8 mouse cellular contexts compared by ENCODE assay signal in the genomic region with DNA sequence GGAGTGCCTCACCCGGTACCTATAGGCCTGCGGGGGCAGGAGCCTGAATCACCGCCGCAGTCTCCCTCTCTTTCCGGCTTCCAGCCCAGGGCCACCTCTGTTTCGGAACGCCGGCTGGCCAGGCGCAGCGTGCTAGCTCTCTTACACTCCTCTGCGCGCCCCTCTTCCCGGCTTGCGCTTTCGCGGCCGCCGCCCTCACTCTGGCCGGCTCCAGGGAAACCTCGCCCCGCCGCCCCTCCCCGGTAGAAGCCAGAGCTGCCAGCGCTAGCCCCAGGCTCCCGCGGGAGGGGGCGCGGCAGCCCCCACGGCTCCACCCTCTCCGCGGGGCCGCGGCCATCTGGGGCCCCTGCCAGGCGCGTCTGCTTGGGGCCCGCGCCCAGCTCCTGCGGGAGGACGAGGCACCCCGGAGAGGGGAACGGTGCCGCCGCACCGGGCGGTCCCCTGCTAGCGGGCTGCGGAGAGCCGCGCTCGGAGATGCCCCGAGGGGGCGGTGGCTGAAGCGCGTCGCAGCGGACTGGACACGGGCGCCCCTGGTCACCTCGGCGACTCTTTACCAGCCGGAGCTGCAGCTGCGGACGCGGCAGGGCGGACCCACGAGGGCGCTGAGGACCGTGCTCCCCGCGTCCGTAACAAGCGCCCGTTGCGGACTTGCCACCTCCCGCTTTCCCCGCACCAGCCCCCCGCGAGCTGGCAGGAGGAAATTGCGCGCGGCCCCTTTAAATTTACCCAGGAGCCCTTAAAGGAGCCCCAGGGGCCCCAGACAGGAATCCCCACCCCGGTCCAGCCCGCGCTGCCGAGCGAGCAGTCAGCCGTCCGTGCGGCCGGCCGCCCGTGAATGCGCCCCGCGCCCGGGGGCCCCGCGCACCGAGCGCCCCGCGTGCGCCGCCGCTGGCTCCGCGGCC. TPM values are rescaled to one million over a fixed set of nuclear protein-coding genes. Genes with fewer than 3 reads are reported as not detected.
DNase-seq lines count a peak whose midpoint lies in the region; ATAC-seq and TF ChIP-seq lines count a peak whose summit lies in the region.

A gene (plus strand): TSS at position 792 of the 902 bp plus-strand sequence.

- H3K9ac ChIP-seq in CH12.LX (ENCODE audit: insufficient read depth, low read depth): peak within 1 kb of the TSS; percentile 78
- peak within 1 kb of the TSS; percentile 99 for H3K9ac ChIP-seq in forebrain, embryonic 12.5 days
- peak within 1 kb of the TSS; percentile 98 for H3K9ac ChIP-seq in heart, embryonic 14.5 days (ENCODE audit: low read length)
- H3K9ac ChIP-seq in liver, embryonic 16.5 days (ENCODE audit: low read depth, low read length): peak within 1 kb of the TSS; percentile 75

- peaks cover 23% of the 10 kb centered on the region for H3K27me3 ChIP-seq in CH12.LX (replicated peaks)
- H3K27me3 ChIP-seq in forebrain, embryonic 12.5 days: peaks cover 5% of the 10 kb centered on the region; the same call in 1 of the 2 replicates
- no peaks in the 10 kb centered on the region for H3K27me3 ChIP-seq in heart, embryonic 14.5 days (ENCODE audit: control insufficient read depth, insufficient read depth, low read length)
- peaks cover 17% of the 10 kb centered on the region for H3K27me3 ChIP-seq in liver, embryonic 16.5 days (ENCODE audit: control insufficient read depth, insufficient read depth, low read depth, low read length)

- dilution Hi-C loops in CH12.LX (cut with MboI; ENCODE audit: extremely low pct_ligation_motif_present, extremely low pct_unique_long_range_greater_than_20kb, low sequenced_read_pairs): no loop called here

- peak; percentile 44; the same call in 1 of the 2 replicates for TF ChIP-seq POLR2A in CH12.LX (IDR thresholded peaks at IDR 0.05; ENCODE audit: low read depth, low read length)

- no peak for TF ChIP-seq CTCF in CH12.LX (conservative IDR thresholded peaks at IDR 0.05 in 1 of 2, IDR thresholded peaks at IDR 0.05 in 1 of 2; ENCODE audit: low read depth in 2 of 2, low read length in 2 of 2)

- peak within 1 kb of the TSS; percentile 77 to 96 (median 79) for H3K4me3 ChIP-seq in CH12.LX (replicated peaks in 1 of 3; ENCODE audit: low read depth in 2 of 3, low read length in 2 of 3, poor library complexity in 1 of 3)
- peak within 1 kb of the TSS; percentile 95 for H3K4me3 ChIP-seq in forebrain, embryonic 12.5 days (replicated peaks)
- peak within 1 kb of the TSS; percentile 80 to 84 for H3K4me3 ChIP-seq in heart, embryonic 14.5 days (ENCODE audit: control insufficient read depth in 1 of 2, insufficient read depth in 1 of 2, low read depth in 1 of 2, low read length in 2 of 2)
- peak within 1 kb of the TSS; percentile 77 for H3K4me3 ChIP-seq in liver, embryonic 16.5 days (ENCODE audit: low read depth, low read length)

- H3K36me3 ChIP-seq in CH12.LX (replicated peaks in 1 of 2; ENCODE audit: control insufficient read depth in 1 of 2, insufficient read depth in 1 of 2, low read length in 1 of 2): peaks cover 9% of the 10 kb centered on the region in 2 experiments
- peaks cover 23% of the 10 kb centered on the region for H3K36me3 ChIP-seq in forebrain, embryonic 12.5 days (replicated peaks)
- H3K36me3 ChIP-seq in heart, embryonic 14.5 days (ENCODE audit: control insufficient read depth, insufficient read depth, low read length): peaks cover 26% of the 10 kb centered on the region
- no peaks in the 10 kb centered on the region for H3K36me3 ChIP-seq in liver, embryonic 16.5 days (ENCODE audit: control insufficient read depth, insufficient read depth)

- peak; percentile 49 for DNase-seq in CH12.LX (ENCODE audit: extremely low read depth)
- DNase-seq in brain, adult 2 months (ENCODE audit: low read depth, low spot score): peak; percentile 76
- DNase-seq in kidney, postnatal 14 days: peak; percentile 87
- peak; percentile 80 for DNase-seq in thymus, postnatal 0 days (ENCODE audit: low spot score)

- in situ Hi-C loops in CH12.LX (cut with MboI; ENCODE audit: low pct_ligation_motif_present, low pct_unique_long_range_greater_than_20kb, low sequenced_read_pairs): loop anchor here (10.0 to 25.0 kb wide), 2 partner anchors 172 to 355 kb away; a partner anchor contains a TSS

- WGBS in forebrain, embryonic 12.5 days: under 1% methylated on average over 83 of the region's 107 CpGs
- under 1% methylated on average over 84 of the region's 107 CpGs for WGBS in heart, embryonic 14.5 days
- under 1% methylated on average over 100 of the region's 107 CpGs for WGBS in liver, embryonic 16.5 days (ENCODE audit: insufficient replicate concordance)

- no peak for TF ChIP-seq RAD21 in CH12.LX (IDR thresholded peaks at IDR 0.05; ENCODE audit: low read depth, low read length)

- no peak within 1 kb of the TSS for H3K27ac ChIP-seq in CH12.LX (ENCODE audit: insufficient read depth, low read depth)
- peak within 1 kb of the TSS; percentile 98 for H3K27ac ChIP-seq in forebrain, embryonic 12.5 days
- peak within 1 kb of the TSS; percentile 79 to 93 for H3K27ac ChIP-seq in heart, embryonic 14.5 days (replicated peaks in 1 of 2; ENCODE audit: control insufficient read depth in 1 of 2, insufficient read depth in 1 of 2, low read depth in 2 of 2, low read length in 2 of 2)
- H3K27ac ChIP-seq in liver, embryonic 16.5 days (ENCODE audit: low read length): peak within 1 kb of the TSS; percentile 42

- peaks cover 9% of the 10 kb centered on the region for H3K9me3 ChIP-seq in CH12.LX (replicated peaks; ENCODE audit: low read length)
- no peaks in the 10 kb centered on the region for H3K9me3 ChIP-seq in forebrain, embryonic 12.5 days
- no peaks in the 10 kb centered on the region for H3K9me3 ChIP-seq in heart, embryonic 14.5 days (ENCODE audit: control insufficient read depth, low read length)
- H3K9me3 ChIP-seq in liver, embryonic 16.5 days (replicated peaks; ENCODE audit: control insufficient read depth, low read length): no peaks in the 10 kb centered on the region

- peak; percentile 74 for ATAC-seq in forebrain, embryonic 12.5 days (ENCODE audit: low FRiP score)
- peak; percentile 75 for ATAC-seq in heart, embryonic 14.5 days (ENCODE audit: insufficient number of reproducible peaks, insufficient read depth, low FRiP score, low read depth)
- peak; percentile 67 for ATAC-seq in liver, embryonic 16.5 days (ENCODE audit: low read depth)
- 0 out of 2 replicates have a peak, but pooled peaks have one; percentile 7 for ATAC-seq in neutrophil, adult 5-6 weeks (ENCODE audit: extremely low read depth, insufficient number of reproducible peaks, low FRiP score, poor library complexity, severe bottlenecking)

- H3K4me1 ChIP-seq in CH12.LX (ENCODE audit: control insufficient read depth in 1 of 2, insufficient read depth in 2 of 2): peaks cover 11 to 39% of the 10 kb centered on the region in 2 experiments
- H3K4me1 ChIP-seq in forebrain, embryonic 12.5 days: peaks cover 46% of the 10 kb centered on the region
- peaks cover 28 to 46% of the 10 kb centered on the region in 2 experiments for H3K4me1 ChIP-seq in heart, embryonic 14.5 days (ENCODE audit: control insufficient read depth in 2 of 2, insufficient read depth in 2 of 2, low read length in 2 of 2)
- H3K4me1 ChIP-seq in liver, embryonic 16.5 days (ENCODE audit: control insufficient read depth, low read depth, low read length): peaks cover 35% of the 10 kb centered on the region

- H3K4me2 ChIP-seq in CH12.LX (ENCODE audit: insufficient read depth, low read depth, poor library complexity, severe bottlenecking): peak within 1 kb of the TSS; percentile 92
- H3K4me2 ChIP-seq in forebrain, embryonic 12.5 days: peak within 1 kb of the TSS; percentile 77
- H3K4me2 ChIP-seq in heart, embryonic 14.5 days (ENCODE audit: low read length): peak within 1 kb of the TSS; percentile 81
- peak within 1 kb of the TSS; percentile 92 for H3K4me2 ChIP-seq in liver, embryonic 16.5 days (ENCODE audit: low read depth, low read length)

- TF ChIP-seq EP300 in CH12.LX (IDR thresholded peaks at IDR 0.05; ENCODE audit: low read length): no peak

- peaks cover 13% of the 10 kb centered on the region for H3K79me2 ChIP-seq in CH12.LX (replicated peaks; ENCODE audit: control insufficient read depth, extremely low read depth, insufficient read depth, poor library complexity, severe bottlenecking)

TF ChIP-seq in CH12.LX, 34 proteins besides CTCF, POLR2A, EP300 and RAD21:
- 0 out of 2 replicates have a peak, but pooled peaks have one; percentile 13 for TF ChIP-seq TCF12 (IDR thresholded peaks at IDR 0.05; ENCODE audit: low read depth, low read length)
- no peak for TF ChIP-seq NRF1 (IDR thresholded peaks at IDR 0.05; ENCODE audit: low read depth, low read length)
- TF ChIP-seq KAT2A (IDR thresholded peaks at IDR 0.05; ENCODE audit: insufficient replicate concordance, low read length): no peak
- TF ChIP-seq PAX5 (IDR thresholded peaks at IDR 0.05; ENCODE audit: low read length): no peak
- TF ChIP-seq MAFK (IDR thresholded peaks at IDR 0.05; ENCODE audit: insufficient replicate concordance, low read length): no peak
- TF ChIP-seq ZKSCAN1 (IDR thresholded peaks at IDR 0.05; ENCODE audit: borderline replicate concordance, low read depth, low read length): no peak
- no peak for TF ChIP-seq ZC3H11A (IDR thresholded peaks at IDR 0.05; ENCODE audit: low read depth, low read length)
- TF ChIP-seq GABPA (IDR thresholded peaks at IDR 0.05; ENCODE audit: insufficient replicate concordance, low read depth, low read length): no peak
- no peak for TF ChIP-seq ZNF384 (IDR thresholded peaks at IDR 0.05; ENCODE audit: low read depth, low read length)
- TF ChIP-seq BHLHE40 (IDR thresholded peaks at IDR 0.05; ENCODE audit: low read depth, low read length): no peak
- peak; percentile 69 for TF ChIP-seq HCFC1 (IDR thresholded peaks at IDR 0.05; ENCODE audit: low read depth, low read length)
- TF ChIP-seq USF2 (conservative IDR thresholded peaks at IDR 0.05; ENCODE audit: low read depth, low read length): no peak

RNA-seq across cellular contexts. Expression of the gene that starts here (rescaled TPM):
- total RNA-seq in CH12.LX (2012; rRNA removed): 9.8 and 10.5 TPM in 2 replicates
- 7.1 and 7.2 TPM in 2 replicates for total RNA-seq in CH12.LX (2014; rRNA removed)
- 12.2 and 12.3 TPM in 2 replicates for polyA plus RNA-seq in CH12.LX (2012; ENCODE audit: insufficient read length, low read depth)
- polyA plus RNA-seq in forebrain, embryonic 12.5 days (2016; fragmentation: Nextera tagmentation; extraction: Ambion mirVana): 16.3 and 18.6 TPM in 2 replicates
- 4.4 and 5.8 TPM in 2 replicates for polyA plus RNA-seq in heart, embryonic 14.5 days (2014; fragmentation: Nextera tagmentation; extraction: Ambion mirVana)
- 0.55 and 0.61 TPM in 2 replicates for polyA plus RNA-seq in liver, embryonic 16.5 days (2015; fragmentation: Nextera tagmentation; extraction: Ambion mirVana)
- total RNA-seq in neutrophil, adult 5-6 weeks (2017): 2.5 and 2.8 TPM in 2 replicates
- 5.8 and 7.1 TPM in 2 replicates for polyA plus RNA-seq in thymus, postnatal 0 days (2015; fragmentation: Nextera tagmentation; extraction: Ambion mirVana)

Comparison
In these comparisons a context has a peak if more than half of its experiments do, and no peak if none do; other contexts are left out.
1. Peak in ATAC-seq, H3K4me3 ChIP-seq, H3K27ac ChIP-seq, H3K9ac ChIP-seq and H3K4me2 ChIP-seq in liver, embryonic 16.5 days; RNA of the gene not detected or under 1 TPM.
2. ATAC-seq: peak in every context shown above with its lines; median percentile 75 in heart, embryonic 14.5 days; 74 in forebrain, embryonic 12.5 days; 67 in liver, embryonic 16.5 days; 7 in neutrophil, adult 5-6 weeks.